Mouse (Mus musculus): ENCODE data around the gene Pde3b. TPM values are rescaled to one million over a fixed set of nuclear protein-coding genes. Genes with fewer than 3 reads are reported as not detected.

The Pde3b gene
- 9.2 and 10.3 TPM in 2 replicates for polyA plus RNA-seq (2012; rRNA removed)

DNA sequence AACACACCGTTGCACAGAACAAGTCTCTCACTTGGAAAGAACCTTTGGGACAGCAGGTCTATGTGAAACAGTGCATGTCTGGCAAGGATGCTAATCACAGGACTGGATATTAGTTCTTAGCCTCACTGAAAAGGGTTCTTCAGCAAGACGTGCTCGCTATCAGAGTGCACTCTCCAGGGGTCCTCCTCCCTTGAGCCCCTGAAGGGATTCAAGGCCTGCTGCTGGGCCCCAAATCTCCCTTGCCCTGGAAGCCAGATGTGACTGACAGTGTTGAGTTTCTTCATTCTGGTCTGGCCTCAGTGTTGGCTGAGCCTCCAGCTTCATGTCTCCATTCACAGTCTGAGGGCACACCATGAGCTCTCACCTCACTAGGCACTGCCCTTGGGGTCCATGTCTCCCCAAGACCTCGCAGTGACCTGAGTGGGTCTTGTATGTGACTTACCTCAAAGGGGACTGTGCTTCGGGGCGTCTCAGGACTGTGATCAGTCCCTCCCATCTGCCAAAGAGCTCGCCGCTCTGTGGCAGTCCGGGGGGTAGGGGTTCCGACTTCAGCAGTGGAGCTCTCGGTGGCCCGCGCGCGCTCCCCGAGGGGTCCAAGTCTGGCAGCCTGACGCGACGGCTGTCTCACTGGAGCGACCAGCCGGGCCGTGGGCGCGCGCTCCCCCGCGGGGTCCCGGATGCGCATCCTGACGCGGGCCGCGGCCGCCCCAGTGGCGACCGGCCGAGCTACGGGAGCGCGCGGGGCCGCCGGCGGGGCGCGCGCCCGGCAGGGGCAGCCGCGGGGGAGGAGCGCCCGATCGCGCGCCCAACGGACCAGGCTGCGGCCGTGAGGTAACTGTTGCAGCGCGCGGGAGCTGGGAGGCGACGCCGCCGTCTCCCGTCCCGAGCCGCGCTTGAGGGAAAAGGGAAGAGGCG is at the start of gene Pde3b:
Gene Pde3b (plus strand): TSS at position 861 of the 915 bp plus-strand sequence.

GRCm38 (mm10) chr7:114562531-114563241 is 147.6 kb downstream of the Pde3b start, which contains the start of gene Cyp2r1:
Gene Cyp2r1, minus strand, starts transcription at chr7:114562972.

Other genes starting within 250 kb of the Pde3b start
- gene Copb1, start 160.6 kb upstream of the Pde3b start, polyA plus RNA-seq (2012; rRNA removed) = 38.0 and 39.2 TPM in 2 replicates
- gene Psma1, start 139.2 kb upstream of the Pde3b start, polyA plus RNA-seq (2012; rRNA removed) = 103 and 121 TPM in 2 replicates
- gene Cyp2r1, start 147.7 kb downstream of the Pde3b start, polyA plus RNA-seq (2012; rRNA removed) = 0.94 and 0.95 TPM in 2 replicates
- 0.12 and 0.19 TPM in 2 replicates for gene Calca, start 221.1 kb downstream of the Pde3b start, polyA plus RNA-seq (2012; rRNA removed)